Mouse (Mus musculus): Measurements from ENCODE around the gene Serpinb2. TPM values are rescaled to one million over a fixed set of nuclear protein-coding genes. Genes with fewer than 3 reads are reported as not detected.

Serpinb2 gene
- polyA plus RNA-seq (2016; fragmentation: Nextera tagmentation; extraction: Ambion mirVana), result 0.77 and 1.1 TPM in 2 replicates

DNA sequence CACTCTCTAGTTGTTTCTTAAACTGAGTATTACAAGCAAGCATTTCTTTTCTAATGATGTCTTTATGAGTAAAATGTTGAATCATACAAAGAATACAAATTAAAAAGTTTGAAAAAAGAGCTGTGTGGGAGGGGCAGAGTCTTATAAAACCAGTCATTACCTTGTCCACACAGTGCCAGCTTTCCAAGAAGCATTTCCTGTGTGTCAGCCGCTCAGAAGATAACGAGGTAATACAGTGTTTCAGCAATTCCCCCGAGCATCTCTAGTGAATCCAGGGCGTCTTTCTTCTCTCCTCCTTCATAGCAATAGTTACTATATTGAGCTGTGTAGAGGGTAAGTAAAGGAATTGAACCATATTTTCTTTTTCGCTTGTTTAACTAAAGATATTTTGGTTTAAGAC is at the start of gene Serpinb2:
Gene Serpinb2, plus strand, starts transcription at position 172 of the 400 bp plus-strand sequence.
- Histone ChIP-seq H3K4me1 (no peaks in the 10 kb centered on the region), H3K27me3 (no peaks in the 10 kb centered on the region), H3K4me2 (no peak within 1 kb of the TSS), H3K36me3 (replicated peaks) (no peaks in the 10 kb centered on the region), H3K27ac (no peak within 1 kb of the TSS), H3K9ac (no peak within 1 kb of the TSS), H3K9me3 (no peaks in the 10 kb centered on the region), H3K4me3 (replicated peaks) (no peak within 1 kb of the TSS)
- WGBS, result 53% methylated on average over 5 of the region's 5 CpGs
- no peak for ATAC-seq (ENCODE audit: low FRiP score)

DNA sequence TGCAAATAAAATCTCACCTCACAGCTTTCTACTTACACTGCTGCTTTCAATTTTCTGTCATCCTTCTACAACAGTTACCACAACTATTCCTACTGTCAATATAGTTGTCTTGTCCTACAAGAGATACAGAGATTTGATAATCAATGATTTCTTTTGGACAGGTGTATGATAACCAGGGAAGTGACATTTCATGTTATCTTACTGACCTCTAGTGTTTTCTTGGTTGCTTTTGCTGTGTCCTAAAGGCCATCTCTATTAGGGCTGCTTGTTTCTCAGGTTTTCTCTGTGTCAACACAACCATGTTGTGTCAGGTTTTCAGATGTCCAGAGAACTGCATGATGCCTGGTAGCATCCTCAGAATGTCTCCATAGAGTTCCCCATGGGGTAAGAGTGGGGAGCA is 31.3 kb upstream of the Serpinb2 start:
- no peak overlapping the region for H3K27ac ChIP-seq
- H3K27me3 ChIP-seq, result no peaks in the 10 kb centered on the region
- no peak overlapping the region for H3K4me2 ChIP-seq
- H3K4me1 ChIP-seq, result no peaks in the 10 kb centered on the region
- no peak overlapping the region for H3K4me3 ChIP-seq (replicated peaks)
- no peaks in the 10 kb centered on the region for H3K36me3 ChIP-seq (replicated peaks)
- no peak for ATAC-seq (ENCODE audit: low FRiP score)
- H3K9ac ChIP-seq, result no peak overlapping the region
- no peaks in the 10 kb centered on the region for H3K9me3 ChIP-seq

- Histone ChIP-seq H3K27me3 (no peaks in the 10 kb centered on the region), H3K36me3 (replicated peaks) (no peaks in the 10 kb centered on the region), H3K9me3 (no peaks in the 10 kb centered on the region), H3K4me3 (replicated peaks) (no peak overlapping the region), H3K9ac (no peak overlapping the region), H3K27ac (no peak overlapping the region), H3K4me2 (peak overlapping the region; percentile 39), H3K4me1 (no peaks in the 10 kb centered on the region)
- ATAC-seq (ENCODE audit: low FRiP score), result peak; percentile 92
- 19% methylated on average over 11 of the region's 11 CpGs for WGBS
Observed at GRCm38 (mm10) chr1:107481452-107481851, 29.8 kb upstream of the Serpinb2 start.

GRCm38 (mm10) chr1:107489577-107489976 is 21.6 kb upstream of the Serpinb2 start:
- Histone ChIP-seq H3K9me3 (no peaks in the 10 kb centered on the region), H3K4me2 (no peak overlapping the region), H3K4me3 (replicated peaks) (no peak overlapping the region), H3K27ac (no peak overlapping the region), H3K9ac (no peak overlapping the region), H3K4me1 (no peaks in the 10 kb centered on the region), H3K27me3 (no peaks in the 10 kb centered on the region), H3K36me3 (replicated peaks) (no peaks in the 10 kb centered on the region)
- no peak for ATAC-seq (ENCODE audit: low FRiP score)
- WGBS, result 78% methylated on average over 8 of the region's 8 CpGs

- Histone ChIP-seq H3K9ac (no peak overlapping the region), H3K4me2 (no peak overlapping the region), H3K4me3 (replicated peaks) (no peak overlapping the region), H3K4me1 (no peaks in the 10 kb centered on the region), H3K27me3 (no peaks in the 10 kb centered on the region), H3K9me3 (no peaks in the 10 kb centered on the region), H3K27ac (no peak overlapping the region), H3K36me3 (replicated peaks) (no peaks in the 10 kb centered on the region)
- 87% methylated on average over 2 of the region's 2 CpGs for WGBS
- ATAC-seq (ENCODE audit: low FRiP score), result no peak
Observed at GRCm38 (mm10) chr1:107496789-107497188, 14.4 kb upstream of the Serpinb2 start.

- no peak for ATAC-seq (ENCODE audit: low FRiP score)
- Histone ChIP-seq H3K4me2 (no peak overlapping the region), H3K4me3 (replicated peaks) (no peak overlapping the region), H3K9me3 (no peaks in the 10 kb centered on the region), H3K4me1 (no peaks in the 10 kb centered on the region), H3K27me3 (no peaks in the 10 kb centered on the region), H3K9ac (no peak overlapping the region), H3K27ac (no peak overlapping the region), H3K36me3 (replicated peaks) (no peaks in the 10 kb centered on the region)
Observed at GRCm38 (mm10) chr1:107502025-107502424, 9.2 kb upstream of the Serpinb2 start.

DNA sequence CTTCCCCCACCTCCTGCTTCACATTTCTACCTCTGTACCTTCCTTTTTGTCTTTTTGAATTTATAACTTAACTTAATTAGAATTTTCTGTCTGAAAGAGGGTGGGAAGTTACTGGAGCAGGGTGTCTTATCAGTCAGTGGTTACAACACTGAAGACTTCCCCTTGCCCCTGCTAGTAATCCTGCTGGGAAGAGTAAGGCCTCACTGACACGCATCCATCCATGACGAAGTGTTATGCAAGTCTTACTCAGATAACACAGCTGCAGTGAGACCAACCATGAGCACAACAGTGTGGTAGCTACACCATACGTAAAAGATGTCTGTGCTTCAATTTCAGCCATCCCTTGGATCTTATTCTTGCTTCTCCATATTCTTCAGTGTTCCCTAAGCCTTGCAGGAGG is 7.9 kb upstream of the Serpinb2 start:
- Histone ChIP-seq H3K4me3 (replicated peaks) (no peak overlapping the region), H3K27me3 (no peaks in the 10 kb centered on the region), H3K27ac (no peak overlapping the region), H3K9ac (no peak overlapping the region), H3K4me2 (no peak overlapping the region), H3K9me3 (no peaks in the 10 kb centered on the region), H3K4me1 (no peaks in the 10 kb centered on the region), H3K36me3 (replicated peaks) (no peaks in the 10 kb centered on the region)
- no peak for ATAC-seq (ENCODE audit: low FRiP score)
- WGBS, result 87% methylated on average over 3 of the region's 3 CpGs

DNA sequence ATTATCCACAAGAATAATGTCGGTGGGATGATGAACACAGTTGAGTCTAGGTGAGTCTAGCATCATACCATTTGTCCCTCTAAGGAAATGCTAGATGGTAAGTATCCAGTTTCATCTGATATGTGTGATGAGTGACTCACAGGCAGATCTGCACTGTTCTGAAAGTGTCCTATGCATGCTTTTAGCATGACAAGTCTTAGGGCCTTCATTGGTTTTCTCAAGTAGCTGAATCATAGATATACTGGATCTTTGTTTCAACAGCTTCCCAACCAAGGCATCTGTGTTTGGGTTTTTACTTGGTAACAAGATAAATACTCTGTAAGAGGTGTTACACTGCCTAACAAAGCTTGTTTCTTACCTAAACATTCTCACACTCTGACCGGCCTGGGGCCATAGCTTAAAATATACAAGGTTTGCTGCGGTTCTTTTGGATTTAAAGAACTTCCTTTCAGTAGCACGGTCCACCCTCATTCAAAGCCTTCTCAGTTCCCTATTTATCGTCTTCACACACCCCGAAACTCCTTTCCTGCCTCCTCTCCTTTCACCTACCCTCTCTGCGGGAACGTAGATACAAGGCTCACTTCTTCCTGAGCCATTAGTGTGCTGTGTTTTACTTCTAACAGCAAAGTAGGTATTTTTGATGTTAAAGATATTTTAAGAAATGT is 5.2 kb upstream of the Serpinb2 start:
- no peak for ATAC-seq (ENCODE audit: low FRiP score)
- Histone ChIP-seq H3K9me3 (no peaks in the 10 kb centered on the region), H3K36me3 (replicated peaks) (no peaks in the 10 kb centered on the region), H3K4me3 (replicated peaks) (no peak overlapping the region), H3K4me2 (no peak overlapping the region), H3K27me3 (no peaks in the 10 kb centered on the region), H3K27ac (no peak overlapping the region), H3K9ac (no peak overlapping the region), H3K4me1 (no peaks in the 10 kb centered on the region)
- WGBS, result 89% methylated on average over 8 of the region's 8 CpGs

DNA sequence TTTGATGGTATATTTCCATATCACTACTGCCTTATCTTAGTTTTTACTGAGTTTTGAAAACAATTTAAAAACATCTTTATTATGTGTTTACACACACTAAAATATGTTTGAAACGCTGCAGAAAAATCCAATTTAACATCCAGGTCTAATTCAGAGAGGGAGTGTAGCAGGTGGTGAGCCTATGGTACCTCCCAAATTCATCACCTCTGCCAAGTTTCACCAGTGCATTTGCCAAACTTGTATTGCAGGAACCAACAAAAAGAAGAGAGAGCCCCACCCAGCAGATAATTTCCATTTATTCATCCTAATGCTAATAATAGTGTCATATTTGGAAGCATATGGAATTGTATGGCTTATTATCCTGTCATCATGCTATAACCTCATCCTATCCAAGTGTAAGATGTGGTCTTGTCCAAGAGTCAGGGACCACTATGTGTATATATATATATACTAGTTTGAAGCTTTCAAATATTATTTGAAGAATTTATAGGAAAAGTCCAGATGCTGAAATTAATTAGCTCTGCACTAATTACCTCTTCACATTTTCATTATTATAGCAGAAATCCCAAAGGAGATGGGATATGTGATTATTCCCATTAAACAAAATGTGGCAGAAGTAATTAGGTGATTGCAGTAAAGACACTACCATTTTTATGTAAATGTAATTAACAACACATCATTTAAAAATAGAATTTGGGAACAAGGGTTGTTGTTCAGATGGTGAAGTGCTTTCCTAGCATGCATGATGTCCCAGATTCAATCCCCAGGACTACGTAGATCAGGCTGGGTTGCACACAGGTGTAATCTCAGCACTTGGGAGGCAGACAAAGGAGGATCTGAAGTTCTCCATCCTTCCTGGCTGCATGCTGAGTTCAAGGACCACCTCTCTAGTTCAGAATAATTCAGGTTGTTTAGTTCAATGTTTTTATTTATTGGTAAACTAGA is 1.2 kb downstream of the Serpinb2 start:
- H3K9ac ChIP-seq, result no peak overlapping the region
- no peaks in the 10 kb centered on the region for H3K4me1 ChIP-seq
- ATAC-seq (ENCODE audit: low FRiP score), result peak; percentile 41; the same call in 1 of the 2 replicates
- no peak overlapping the region for H3K27ac ChIP-seq
- WGBS, result 61% methylated on average over 2 of the region's 2 CpGs
- no peaks in the 10 kb centered on the region for H3K27me3 ChIP-seq
- H3K4me2 ChIP-seq, result no peak overlapping the region
- no peak overlapping the region for H3K4me3 ChIP-seq (replicated peaks)
- H3K36me3 ChIP-seq (replicated peaks), result no peaks in the 10 kb centered on the region
- no peaks in the 10 kb centered on the region for H3K9me3 ChIP-seq

DNA sequence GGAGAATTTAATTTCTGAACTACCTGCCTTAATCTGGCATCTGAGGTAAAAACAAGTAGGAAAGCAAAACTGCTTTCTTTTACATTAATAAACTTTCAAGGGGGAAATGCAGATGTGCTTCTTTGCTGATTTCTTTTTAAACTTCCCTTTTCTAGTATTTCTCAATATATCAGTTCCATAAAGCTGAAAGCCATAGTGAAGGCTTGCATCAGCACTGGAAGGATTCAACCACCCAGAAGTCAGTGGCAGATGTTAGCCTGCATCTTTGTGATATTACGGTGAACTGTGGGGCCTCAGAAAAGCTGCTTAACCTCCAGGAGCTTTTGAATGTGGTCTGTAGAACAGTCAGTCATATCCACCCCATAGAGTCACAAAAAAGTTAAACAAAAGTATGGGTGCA is 2.3 kb downstream of the Serpinb2 start:
- Histone ChIP-seq H3K27me3 (no peaks in the 10 kb centered on the region), H3K36me3 (replicated peaks) (no peaks in the 10 kb centered on the region), H3K9ac (no peak overlapping the region), H3K4me1 (no peaks in the 10 kb centered on the region), H3K4me3 (replicated peaks) (no peak overlapping the region), H3K9me3 (no peaks in the 10 kb centered on the region), H3K27ac (no peak overlapping the region), H3K4me2 (no peak overlapping the region)
- WGBS, result 79% methylated on average over 1 of the region's 1 CpGs
- no peak for ATAC-seq (ENCODE audit: low FRiP score)

- Histone ChIP-seq H3K36me3 (replicated peaks) (no peaks in the 10 kb centered on the region), H3K9ac (no peak overlapping the region), H3K27me3 (no peaks in the 10 kb centered on the region), H3K4me1 (no peaks in the 10 kb centered on the region), H3K4me3 (replicated peaks) (no peak overlapping the region), H3K4me2 (no peak overlapping the region), H3K27ac (no peak overlapping the region), H3K9me3 (no peaks in the 10 kb centered on the region)
- no peak for ATAC-seq (ENCODE audit: low FRiP score)
- WGBS, result 79% methylated on average over 2 of the region's 2 CpGs
Observed at GRCm38 (mm10) chr1:107515839-107516498, 4.7 kb downstream of the Serpinb2 start.

DNA sequence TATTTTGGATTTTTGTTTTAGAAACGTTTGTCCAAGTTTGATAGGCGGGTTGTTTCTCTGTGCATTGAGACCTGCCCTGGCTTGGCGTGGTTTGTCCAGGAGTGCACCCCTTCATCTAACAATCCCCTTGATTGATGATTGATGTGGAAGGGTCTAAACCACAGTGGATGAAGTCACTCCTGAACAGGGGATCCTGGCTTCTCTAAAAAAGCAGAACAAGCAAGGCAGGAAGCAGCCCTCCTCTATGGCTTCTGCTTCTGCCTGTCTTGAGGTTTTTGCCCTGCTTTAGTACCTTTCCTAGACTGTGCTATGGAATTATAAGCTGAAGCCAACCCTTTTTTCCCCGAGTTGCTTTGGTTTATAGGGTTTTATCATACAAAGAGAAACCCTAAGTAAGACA is 14.4 kb downstream of the Serpinb2 start:
- no peaks in the 10 kb centered on the region for H3K9me3 ChIP-seq
- no peak overlapping the region for H3K4me2 ChIP-seq
- ATAC-seq (ENCODE audit: low FRiP score), result no peak
- H3K9ac ChIP-seq, result no peak overlapping the region
- no peak overlapping the region for H3K4me3 ChIP-seq (replicated peaks)
- no peaks in the 10 kb centered on the region for H3K36me3 ChIP-seq (replicated peaks)
- whole genome bisulfite sequencing, result 89% methylated on average over 4 of the region's 4 CpGs
- H3K27ac ChIP-seq, result no peak overlapping the region
- H3K4me1 ChIP-seq, result no peaks in the 10 kb centered on the region
- no peaks in the 10 kb centered on the region for H3K27me3 ChIP-seq
